Mouse (Mus musculus): Measurements from ENCODE around the gene Ddn. TPM values are rescaled to one million over a fixed set of nuclear protein-coding genes. Genes with fewer than 3 reads are reported as not detected.
A peak's percentile ranks its signal among the peaks of the same experiment; 100 is the strongest.

Gene Ddn
- polyA plus RNA-seq, 1 experiment from 2014 or later, result 1.4 TPM

DNA sequence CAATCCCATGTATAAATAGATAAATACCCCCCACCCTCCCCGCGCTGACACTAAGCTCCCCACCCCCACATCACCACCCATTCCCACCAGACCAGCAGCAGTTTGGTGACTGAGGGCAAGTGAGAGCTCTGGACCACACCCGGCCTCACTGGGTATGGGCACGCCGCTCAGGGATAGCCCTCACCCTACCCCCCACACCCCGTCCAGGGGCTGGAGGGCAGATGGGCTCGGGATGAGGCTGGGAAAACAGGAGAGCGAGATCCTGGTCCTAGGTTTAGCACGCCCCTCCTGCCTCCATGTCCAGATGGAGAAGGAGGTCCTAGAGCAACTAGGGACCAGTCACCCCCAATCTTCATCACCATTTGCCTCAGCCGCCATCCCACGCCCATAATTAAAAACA, 24.0 kb upstream of the Ddn start:
- peaks cover 10% of the 10 kb centered on the region for H3K4me1 ChIP-seq (ENCODE audit: control insufficient read depth, insufficient read depth, low read length)
- no peaks in the 10 kb centered on the region for H3K9me3 ChIP-seq (ENCODE audit: control insufficient read depth, low read length)
- WGBS, result 90% methylated on average over 11 of the region's 11 CpGs
- no peak overlapping the region for H3K4me2 ChIP-seq (replicated peaks; ENCODE audit: low read depth, low read length)
- H3K27ac ChIP-seq (ENCODE audit: low read depth, low read length), result no peak overlapping the region
- H3K4me3 ChIP-seq (ENCODE audit: low read length), result no peak overlapping the region
- H3K27me3 ChIP-seq (ENCODE audit: control insufficient read depth, insufficient read depth, low read length), result no peaks in the 10 kb centered on the region
- no peak for ATAC-seq (ENCODE audit: low FRiP score, low TSS enrichment)
- H3K36me3 ChIP-seq (ENCODE audit: control insufficient read depth, insufficient read depth, low read length), result peaks cover 53% of the 10 kb centered on the region
- no peak overlapping the region for H3K9ac ChIP-seq (ENCODE audit: low read depth, low read length)

DNA sequence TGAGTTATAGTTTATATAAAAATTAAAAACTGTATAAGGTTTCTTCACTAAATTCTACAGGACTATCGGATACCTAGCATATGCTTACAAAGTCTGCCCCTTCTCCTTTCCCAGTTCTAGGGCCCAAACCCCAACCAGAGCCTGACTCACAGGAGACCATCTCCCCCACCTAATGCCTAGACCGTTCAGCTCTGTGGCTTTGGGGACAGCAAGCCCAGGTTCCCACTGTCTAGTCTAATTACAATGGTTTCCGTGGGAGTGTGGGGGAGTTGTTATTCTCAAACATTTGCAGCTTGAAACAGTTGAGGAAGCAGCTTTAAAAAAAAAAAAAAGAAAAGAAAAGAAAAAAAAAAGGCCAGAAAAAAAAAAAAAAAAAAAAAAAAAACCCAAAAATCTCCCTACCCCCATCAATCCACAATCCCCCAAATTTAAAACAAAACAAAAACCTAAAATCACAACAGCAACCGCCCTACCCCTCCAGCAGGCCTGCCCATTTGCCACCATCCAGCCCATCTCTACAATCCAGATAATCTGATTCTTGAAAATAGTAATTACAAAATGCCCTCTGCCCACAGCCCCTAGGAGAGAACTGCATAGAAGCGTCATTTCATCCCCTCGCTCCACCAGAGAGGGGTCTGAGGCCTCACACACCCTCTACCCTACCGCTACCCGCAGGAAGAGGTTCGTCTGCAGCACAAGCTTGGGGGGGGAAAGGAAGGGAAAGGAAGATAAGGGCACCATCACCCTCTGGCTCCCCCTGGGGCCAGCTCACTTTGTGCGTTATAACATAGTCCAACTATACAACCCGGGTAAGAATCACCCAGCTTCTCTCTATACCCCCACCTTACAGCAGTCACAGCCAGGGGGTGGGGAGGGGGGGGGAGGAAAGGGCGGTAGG, 23.1 kb upstream of the Ddn start:
- peak overlapping the region; percentile 48; the same call in 1 of the 2 replicates for H3K9ac ChIP-seq (ENCODE audit: low read depth, low read length)
- no peak for ATAC-seq (ENCODE audit: low FRiP score, low TSS enrichment)
- no peaks in the 10 kb centered on the region for H3K9me3 ChIP-seq (ENCODE audit: control insufficient read depth, low read length)
- H3K4me3 ChIP-seq (ENCODE audit: low read length), result no peak overlapping the region
- H3K27me3 ChIP-seq (ENCODE audit: control insufficient read depth, insufficient read depth, low read length), result no peaks in the 10 kb centered on the region
- H3K36me3 ChIP-seq (ENCODE audit: control insufficient read depth, insufficient read depth, low read length), result peaks cover 49% of the 10 kb centered on the region
- WGBS, result 54% methylated on average over 12 of the region's 12 CpGs
- peaks cover 10% of the 10 kb centered on the region for H3K4me1 ChIP-seq (ENCODE audit: control insufficient read depth, insufficient read depth, low read length)
- peak overlapping the region; percentile 44; the same call in 1 of the 2 replicates for H3K4me2 ChIP-seq (replicated peaks; ENCODE audit: low read depth, low read length)
- H3K27ac ChIP-seq (ENCODE audit: low read depth, low read length), result peak overlapping the region; percentile 92; the same call in 1 of the 2 replicates

DNA sequence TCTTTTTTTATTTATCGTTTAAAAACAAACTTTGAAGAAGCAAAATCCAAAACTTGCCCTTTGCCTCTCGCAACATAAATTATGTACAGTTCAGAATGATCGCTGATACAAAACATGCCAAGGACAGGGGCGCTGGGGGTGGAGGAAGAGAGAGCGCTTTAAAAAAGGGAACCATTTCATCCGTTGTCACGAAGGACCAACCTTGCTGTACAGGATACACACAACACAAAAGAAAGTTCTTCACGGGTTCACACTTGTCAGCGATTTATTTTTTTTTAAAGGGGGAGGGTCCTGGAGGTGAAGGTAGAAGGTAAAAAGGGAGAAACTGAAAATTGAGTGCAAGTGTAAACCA, 22.4 kb upstream of the Ddn start:
- Histone ChIP-seq H3K9me3 (ENCODE audit: control insufficient read depth, low read length) (no peaks in the 10 kb centered on the region), H3K27ac (ENCODE audit: low read depth, low read length) (peak overlapping the region; percentile 92), H3K9ac (ENCODE audit: low read depth, low read length) (peak overlapping the region; percentile 48; the same call in 1 of the 2 replicates), H3K36me3 (ENCODE audit: control insufficient read depth, insufficient read depth, low read length) (peaks cover 41% of the 10 kb centered on the region), H3K4me3 (ENCODE audit: low read length) (peak overlapping the region; percentile 82), H3K4me1 (ENCODE audit: control insufficient read depth, insufficient read depth, low read length) (peaks cover 10% of the 10 kb centered on the region), H3K4me2 (replicated peaks; ENCODE audit: low read depth, low read length) (peak overlapping the region; percentile 44), H3K27me3 (ENCODE audit: control insufficient read depth, insufficient read depth, low read length) (no peaks in the 10 kb centered on the region)
- WGBS, result 13% methylated on average over 9 of the region's 9 CpGs
- peak; percentile 43 for ATAC-seq (ENCODE audit: low FRiP score, low TSS enrichment)

DNA sequence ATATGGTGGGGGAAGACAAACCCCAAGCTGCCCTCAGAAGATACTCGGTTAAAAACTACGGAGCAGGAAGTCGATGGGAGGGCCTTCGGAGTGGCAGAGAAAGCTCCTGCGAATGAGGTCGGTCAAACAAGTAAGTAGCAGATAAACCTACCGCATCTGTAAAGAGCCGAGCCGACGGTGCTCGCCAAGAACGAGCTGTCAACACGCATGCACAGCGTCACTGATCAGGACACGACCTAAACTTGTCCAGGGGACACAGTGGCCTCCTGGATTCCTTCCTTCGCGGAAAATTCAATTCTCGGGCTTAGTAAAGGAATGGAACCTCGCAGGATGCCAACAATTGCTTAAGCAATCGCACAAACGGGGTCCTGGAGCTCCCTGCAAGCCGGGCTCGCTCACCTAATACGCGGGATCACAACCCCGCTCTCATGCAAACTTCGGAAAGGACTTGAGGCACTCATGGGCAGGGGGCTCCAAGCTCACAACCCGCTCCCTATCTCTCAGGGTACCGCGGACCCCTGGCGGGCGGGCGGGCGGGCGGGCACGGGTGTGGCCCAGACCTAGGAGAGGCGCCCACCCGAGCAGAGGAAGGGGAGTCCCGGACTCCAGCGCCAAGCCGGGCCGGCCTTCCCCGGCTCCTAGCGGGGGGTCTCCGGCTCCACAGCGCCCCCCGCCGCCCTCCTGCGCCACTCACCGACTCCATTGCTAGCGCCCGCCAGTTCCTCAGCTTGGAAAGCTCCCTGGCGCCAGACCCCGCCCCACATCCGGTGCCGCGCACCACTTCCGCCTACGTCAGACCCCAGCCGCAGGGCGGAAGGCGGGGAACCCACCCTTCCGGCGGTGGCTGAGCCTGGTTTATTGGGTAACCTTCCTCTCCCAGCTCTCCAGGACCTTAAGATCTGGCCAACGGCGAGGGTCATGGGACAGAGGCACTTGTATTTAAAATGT, 21.7 kb upstream of the Ddn start, which contains the start of gene Prkag1:
Prkag1 (minus strand) TSS at position 786 of the 948 bp plus-strand sequence.
- ATAC-seq (ENCODE audit: low FRiP score, low TSS enrichment), result peak; percentile 96
- H3K4me2 ChIP-seq (replicated peaks; ENCODE audit: low read depth, low read length), result peak within 1 kb of the TSS; percentile 44
- peaks cover 10% of the 10 kb centered on the region for H3K4me1 ChIP-seq (ENCODE audit: control insufficient read depth, insufficient read depth, low read length)

DNA sequence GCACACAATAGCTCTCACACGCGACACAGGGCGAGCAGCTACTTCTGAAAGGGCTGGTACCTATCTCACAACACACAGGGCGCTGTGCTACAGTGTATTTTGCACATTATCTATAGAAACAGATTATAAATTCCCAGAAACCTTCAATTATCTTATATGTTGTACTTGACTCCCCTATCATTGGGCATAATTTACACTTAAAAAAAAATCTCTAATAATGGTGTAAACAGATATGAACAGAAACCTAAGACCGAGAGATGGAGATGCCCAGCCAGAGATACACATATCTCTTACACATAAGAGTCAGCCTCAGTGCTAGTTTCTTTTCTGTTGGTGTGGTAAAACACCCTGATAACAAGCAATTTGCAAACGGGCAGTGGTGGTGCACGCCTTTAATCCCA, 18.3 kb upstream of the Ddn start:
- H3K36me3 ChIP-seq (ENCODE audit: control insufficient read depth, insufficient read depth, low read length), result peaks cover 31% of the 10 kb centered on the region; the same call in 1 of the 2 replicates
- no peak overlapping the region for H3K4me2 ChIP-seq (replicated peaks; ENCODE audit: low read depth, low read length)
- no peak overlapping the region for H3K9ac ChIP-seq (ENCODE audit: low read depth, low read length)
- H3K27ac ChIP-seq (ENCODE audit: low read depth, low read length), result no peak overlapping the region
- no peaks in the 10 kb centered on the region for H3K9me3 ChIP-seq (ENCODE audit: control insufficient read depth, low read length)
- ATAC-seq (ENCODE audit: low FRiP score, low TSS enrichment), result no peak
- no peaks in the 10 kb centered on the region for H3K27me3 ChIP-seq (ENCODE audit: control insufficient read depth, insufficient read depth, low read length)
- no peak overlapping the region for H3K4me3 ChIP-seq (ENCODE audit: low read length)
- H3K4me1 ChIP-seq (ENCODE audit: control insufficient read depth, insufficient read depth, low read length), result peaks cover 10% of the 10 kb centered on the region
- 91% methylated on average over 7 of the region's 7 CpGs for WGBS

More for the DNA sequence above, 21.7 kb upstream of the Ddn start, which contains the start of gene Prkag1:
- Histone ChIP-seq H3K9me3 (ENCODE audit: control insufficient read depth, low read length) (no peaks in the 10 kb centered on the region), H3K27ac (ENCODE audit: low read depth, low read length) (peak within 1 kb of the TSS; percentile 92), H3K4me3 (ENCODE audit: low read length) (peak within 1 kb of the TSS; percentile 82), H3K27me3 (ENCODE audit: control insufficient read depth, insufficient read depth, low read length) (no peaks in the 10 kb centered on the region), H3K36me3 (ENCODE audit: control insufficient read depth, insufficient read depth, low read length) (peaks cover 35% of the 10 kb centered on the region), H3K9ac (ENCODE audit: low read depth, low read length) (peak within 1 kb of the TSS; percentile 88)
- under 1% methylated on average over 66 of the region's 66 CpGs for WGBS

DNA sequence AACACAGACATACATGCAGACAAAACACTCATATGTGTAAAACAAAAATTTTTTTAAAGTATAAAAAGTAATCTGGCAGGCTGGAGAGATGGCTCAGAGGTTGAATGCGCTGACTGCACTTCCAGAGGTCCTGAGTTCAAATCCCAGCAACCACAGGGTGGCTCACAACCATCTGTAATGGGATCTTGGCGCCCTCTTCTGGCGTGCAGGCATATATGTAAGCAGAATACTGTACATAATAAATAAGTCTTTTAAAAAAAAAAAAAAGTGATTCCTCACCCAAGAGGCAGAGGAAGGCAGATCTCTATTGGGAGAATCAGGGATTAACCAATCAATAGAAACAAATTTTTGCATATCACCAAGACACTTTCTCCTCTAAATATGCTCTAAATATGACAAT, 14.1 kb upstream of the Ddn start:
- no peaks in the 10 kb centered on the region for H3K9me3 ChIP-seq (ENCODE audit: control insufficient read depth, low read length)
- no peaks in the 10 kb centered on the region for H3K4me1 ChIP-seq (ENCODE audit: control insufficient read depth, insufficient read depth, low read length)
- no peak overlapping the region for H3K4me2 ChIP-seq (replicated peaks; ENCODE audit: low read depth, low read length)
- WGBS, result 70% methylated on average over 3 of the region's 3 CpGs
- no peak overlapping the region for H3K4me3 ChIP-seq (ENCODE audit: low read length)
- peaks cover 49% of the 10 kb centered on the region; the same call in 1 of the 2 replicates for H3K36me3 ChIP-seq (ENCODE audit: control insufficient read depth, insufficient read depth, low read length)
- ATAC-seq (ENCODE audit: low FRiP score, low TSS enrichment), result no peak
- no peak overlapping the region for H3K9ac ChIP-seq (ENCODE audit: low read depth, low read length)
- H3K27ac ChIP-seq (ENCODE audit: low read depth, low read length), result no peak overlapping the region
- H3K27me3 ChIP-seq (ENCODE audit: control insufficient read depth, insufficient read depth, low read length), result no peaks in the 10 kb centered on the region

DNA sequence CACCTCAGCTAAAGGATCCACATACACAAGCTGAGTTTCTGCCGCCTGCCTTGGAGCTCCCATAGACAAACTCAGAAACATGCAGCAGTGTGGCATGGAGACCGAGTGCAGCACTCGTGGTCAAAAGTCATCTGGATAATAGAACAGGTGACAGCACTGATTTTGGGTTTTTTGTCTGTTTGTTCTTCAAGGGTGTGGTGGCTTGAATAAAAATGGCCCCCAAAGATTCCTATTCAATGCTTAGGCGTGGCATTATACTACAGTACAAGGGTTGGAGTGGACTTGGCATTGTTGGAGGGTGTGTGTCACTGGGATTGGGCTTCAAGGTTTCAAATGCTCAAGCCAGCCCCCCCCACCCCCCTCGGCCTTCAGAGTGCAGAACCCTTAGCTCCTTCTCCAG, 12.9 kb upstream of the Ddn start:
- H3K9me3 ChIP-seq (ENCODE audit: control insufficient read depth, low read length), result no peaks in the 10 kb centered on the region
- no peak for ATAC-seq (ENCODE audit: low FRiP score, low TSS enrichment)
- no peak overlapping the region for H3K9ac ChIP-seq (ENCODE audit: low read depth, low read length)
- no peaks in the 10 kb centered on the region for H3K4me1 ChIP-seq (ENCODE audit: control insufficient read depth, insufficient read depth, low read length)
- H3K4me3 ChIP-seq (ENCODE audit: low read length), result no peak overlapping the region
- no peak overlapping the region for H3K4me2 ChIP-seq (replicated peaks; ENCODE audit: low read depth, low read length)
- H3K27me3 ChIP-seq (ENCODE audit: control insufficient read depth, insufficient read depth, low read length), result no peaks in the 10 kb centered on the region
- no peak overlapping the region for H3K27ac ChIP-seq (ENCODE audit: low read depth, low read length)
- H3K36me3 ChIP-seq (ENCODE audit: control insufficient read depth, insufficient read depth, low read length), result peaks cover 44% of the 10 kb centered on the region; the same call in 1 of the 2 replicates
- 92% methylated on average over 5 of the region's 5 CpGs for WGBS

DNA sequence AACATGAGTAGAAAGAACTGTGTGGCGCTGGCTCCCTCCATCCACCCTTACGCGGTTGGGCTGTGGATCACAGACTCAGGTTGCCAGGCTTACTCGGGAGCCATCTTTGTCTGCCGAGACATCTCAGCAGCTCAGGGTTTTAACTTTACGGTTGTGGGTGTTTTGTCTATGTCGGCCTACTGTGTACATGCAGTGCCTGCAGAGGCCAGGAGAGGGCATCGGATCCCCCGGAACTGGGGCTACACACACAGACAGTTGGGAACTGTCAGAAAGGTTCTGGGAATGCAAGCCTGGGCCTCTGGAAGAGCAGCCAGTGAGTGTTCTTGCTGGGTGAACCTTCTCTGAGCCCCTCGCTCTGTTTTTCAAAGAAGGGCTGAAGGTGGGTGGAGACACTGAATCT, 12.1 kb upstream of the Ddn start:
- peaks cover 50% of the 10 kb centered on the region; the same call in 1 of the 2 replicates for H3K36me3 ChIP-seq (ENCODE audit: control insufficient read depth, insufficient read depth, low read length)
- ATAC-seq (ENCODE audit: low FRiP score, low TSS enrichment), result no peak
- H3K4me2 ChIP-seq (replicated peaks; ENCODE audit: low read depth, low read length), result no peak overlapping the region
- 42% methylated on average over 10 of the region's 10 CpGs for WGBS
- H3K27ac ChIP-seq (ENCODE audit: low read depth, low read length), result no peak overlapping the region
- no peak overlapping the region for H3K4me3 ChIP-seq (ENCODE audit: low read length)
- H3K27me3 ChIP-seq (ENCODE audit: control insufficient read depth, insufficient read depth, low read length), result no peaks in the 10 kb centered on the region
- no peak overlapping the region for H3K9ac ChIP-seq (ENCODE audit: low read depth, low read length)
- H3K4me1 ChIP-seq (ENCODE audit: control insufficient read depth, insufficient read depth, low read length), result no peaks in the 10 kb centered on the region
- no peaks in the 10 kb centered on the region for H3K9me3 ChIP-seq (ENCODE audit: control insufficient read depth, low read length)

Measured in kidney, embryonic 14.5 days (tissue).